Mouse (Mus musculus) erythroblast, embryonic 14.5 days (primary cell): ENCODE measurements around the gene Ttll1.

ENCODE experiments used
- GATA1 ChIP-seq: IDR thresholded peaks from 2 replicates; pipeline ENCODE4 v1.6.1; 2012; ENCODE audit warnings: low read length, inconsistent platforms, mixed read lengths
- TAL1 ChIP-seq: IDR thresholded peaks from 3 replicates; pipeline ENCODE4 v1.6.1; 2012; ENCODE audit warnings: low read length, inconsistent platforms, mixed read lengths

DNA sequence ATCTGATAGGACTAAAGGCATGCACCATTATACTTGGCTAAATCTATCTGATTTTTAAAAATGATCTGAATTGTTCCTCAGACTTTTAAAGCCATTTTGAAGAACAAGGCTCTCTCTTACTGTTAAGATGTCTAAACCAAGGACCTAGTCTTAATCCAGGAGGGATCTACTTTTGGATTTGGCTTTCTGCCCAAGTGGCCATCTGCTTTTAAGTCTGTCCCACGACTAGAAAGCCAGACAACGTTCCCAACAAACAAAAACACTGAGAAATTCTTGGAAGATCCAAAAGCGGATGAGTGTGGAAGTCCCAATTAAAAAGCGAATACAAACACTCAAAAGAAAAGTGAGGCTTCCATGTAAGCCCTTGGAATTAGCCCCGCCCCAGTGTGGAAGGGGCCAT lies 4.3 kb upstream of the Ttll1 start:
- TF ChIP-seq TAL1 (no peak), GATA1 (no peak)
